In genomic region chr9:75833189-75833732, GRCm38 (mm10) we compare ENCODE assay signal across 16 mouse cellular contexts. TPM values are rescaled to one million over a fixed set of nuclear protein-coding genes. Genes with fewer than 3 reads are reported as not detected.
A peak's percentile ranks its signal among the peaks of the same experiment; 100 is the strongest.
DNase-seq lines count a peak whose midpoint lies in the region; ATAC-seq lines count a peak whose summit lies in the region.
"Had no signal": no experiment of that assay in that cellular context is flagged by ENCODE, and none has a peak within 500 bp of the region (broad histone marks: within the 10 kb centered on the region; RNA-seq: fewer than 3 reads in every experiment).

No protein-coding gene starts in this region.

- no peaks in the 10 kb centered on the region for H3K4me1 ChIP-seq in embryonic facial prominence, embryonic 14.5 days (ENCODE audit: control insufficient read depth, insufficient read depth, low read length)
- H3K4me1 ChIP-seq in embryonic facial prominence, embryonic 10.5 days: 0 out of 2 replicates have a peak, but pooled peaks cover 3% of the 10 kb centered on the region
- H3K4me1 ChIP-seq in kidney, embryonic 14.5 days (ENCODE audit: control insufficient read depth, insufficient read depth, low read length): no peaks in the 10 kb centered on the region
- 0 out of 2 replicates have a peak, but pooled peaks cover 4% of the 10 kb centered on the region for H3K4me1 ChIP-seq in lung, embryonic 15.5 days
- H3K4me1 ChIP-seq: embryonic facial prominence, embryonic 12.5 days; neural tube, embryonic 12.5 days had no signal

- H3K9ac ChIP-seq in embryonic facial prominence, embryonic 14.5 days (ENCODE audit: low read depth, low read length): no peak overlapping the region
- no peak overlapping the region for H3K9ac ChIP-seq in kidney, embryonic 14.5 days (ENCODE audit: low read depth, low read length)
- no peak overlapping the region for H3K9ac ChIP-seq in lung, embryonic 15.5 days
- H3K9ac ChIP-seq: embryonic facial prominence, embryonic 12.5 days; liver, postnatal 0 days; neural tube, embryonic 12.5 days had no signal

- no peak overlapping the region for H3K27ac ChIP-seq in embryonic facial prominence, embryonic 14.5 days (replicated peaks; ENCODE audit: low read depth, low read length)
- no peak overlapping the region for H3K27ac ChIP-seq in embryonic facial prominence, embryonic 10.5 days (replicated peaks)
- H3K27ac ChIP-seq in kidney, embryonic 14.5 days (ENCODE audit: low read depth, low read length): no peak overlapping the region
- 0 out of 2 replicates have a peak overlapping the region, but pooled peaks have one; percentile 10 for H3K27ac ChIP-seq in lung, embryonic 15.5 days
- H3K27ac ChIP-seq: embryonic facial prominence, embryonic 12.5 days; neural tube, embryonic 12.5 days had no signal

- peak; percentile 18 for DNase-seq in embryonic facial prominence, embryonic 14.5 days (ENCODE audit: low spot score)
- DNase-seq in embryonic facial prominence, embryonic 10.5 days (ENCODE audit: low spot score): no peak
- no peak for DNase-seq in kidney, postnatal 14 days
- DNase-seq in lung, postnatal 14 days: no peak
- peak; percentile 15 for DNase-seq in yolk sac, embryonic 10.5 days (ENCODE audit: low spot score)
- DNase-seq: adrenal gland, adult 8-10 months; cerebellum, postnatal 10 days; liver, postnatal 0 days; right cerebral cortex, postnatal 25 days; thymus, postnatal 25 days had no signal

- no peak overlapping the region for H3K4me3 ChIP-seq in embryonic facial prominence, embryonic 14.5 days (ENCODE audit: low read depth, low read length)
- H3K4me3 ChIP-seq in embryonic facial prominence, embryonic 10.5 days: no peak overlapping the region
- no peak overlapping the region for H3K4me3 ChIP-seq in kidney, embryonic 14.5 days (ENCODE audit: low read length)
- H3K4me3 ChIP-seq in lung, embryonic 15.5 days: no peak overlapping the region
- H3K4me3 ChIP-seq: embryonic facial prominence, embryonic 12.5 days; neural tube, embryonic 12.5 days had no signal

- no peaks in the 10 kb centered on the region for H3K27me3 ChIP-seq in embryonic facial prominence, embryonic 14.5 days (replicated peaks; ENCODE audit: control insufficient read depth, insufficient read depth, low read length)
- H3K27me3 ChIP-seq in embryonic facial prominence, embryonic 10.5 days (replicated peaks; ENCODE audit: low read depth, poor library complexity, severe bottlenecking): no peaks in the 10 kb centered on the region
- H3K27me3 ChIP-seq in kidney, embryonic 14.5 days (ENCODE audit: control insufficient read depth, insufficient read depth, low read length): no peaks in the 10 kb centered on the region
- no peaks in the 10 kb centered on the region for H3K27me3 ChIP-seq in lung, embryonic 15.5 days
- H3K27me3 ChIP-seq: embryonic facial prominence, embryonic 12.5 days; neural tube, embryonic 12.5 days had no signal

- no peaks in the 10 kb centered on the region for H3K9me3 ChIP-seq in embryonic facial prominence, embryonic 14.5 days (ENCODE audit: control insufficient read depth, low read length)
- H3K9me3 ChIP-seq in embryonic facial prominence, embryonic 10.5 days: no peaks in the 10 kb centered on the region
- no peaks in the 10 kb centered on the region for H3K9me3 ChIP-seq in kidney, embryonic 14.5 days (ENCODE audit: control insufficient read depth, low read length)
- no peaks in the 10 kb centered on the region for H3K9me3 ChIP-seq in lung, embryonic 15.5 days
- H3K9me3 ChIP-seq: embryonic facial prominence, embryonic 12.5 days; neural tube, embryonic 12.5 days had no signal

- WGBS in embryonic facial prominence, embryonic 14.5 days: 77% methylated on average over 5 of the region's 5 CpGs
- 85% methylated on average over 5 of the region's 5 CpGs for WGBS in embryonic facial prominence, embryonic 10.5 days
- WGBS in kidney, embryonic 14.5 days: 72% methylated on average over 5 of the region's 5 CpGs
- 68% methylated on average over 5 of the region's 5 CpGs for WGBS in lung, embryonic 15.5 days

- no peak overlapping the region for H3K4me2 ChIP-seq in embryonic facial prominence, embryonic 14.5 days (ENCODE audit: low read depth, low read length)
- no peak overlapping the region for H3K4me2 ChIP-seq in kidney, embryonic 14.5 days (replicated peaks; ENCODE audit: low read depth, low read length)
- H3K4me2 ChIP-seq in lung, embryonic 15.5 days: no peak overlapping the region
- H3K4me2 ChIP-seq: embryonic facial prominence, embryonic 12.5 days; midbrain, embryonic 11.5 days; neural tube, embryonic 12.5 days had no signal

- H3K36me3 ChIP-seq in embryonic facial prominence, embryonic 14.5 days (ENCODE audit: control insufficient read depth, insufficient read depth, low read length): no peaks in the 10 kb centered on the region
- H3K36me3 ChIP-seq in embryonic facial prominence, embryonic 10.5 days (replicated peaks): no peaks in the 10 kb centered on the region
- H3K36me3 ChIP-seq in kidney, embryonic 14.5 days (ENCODE audit: control insufficient read depth, insufficient read depth, low read length): no peaks in the 10 kb centered on the region
- H3K36me3 ChIP-seq in lung, embryonic 15.5 days: no peaks in the 10 kb centered on the region
- H3K36me3 ChIP-seq: embryonic facial prominence, embryonic 12.5 days; neural tube, embryonic 12.5 days had no signal

- ATAC-seq in embryonic facial prominence, embryonic 14.5 days (ENCODE audit: low read depth): no peak
- peak; percentile 66; the same call in 1 of the 2 replicates for ATAC-seq in kidney, embryonic 14.5 days (ENCODE audit: low FRiP score, low TSS enrichment)
- ATAC-seq in lung, embryonic 15.5 days (ENCODE audit: borderline replicate concordance, extremely low read depth, low FRiP score, low TSS enrichment): no peak
- ATAC-seq: forebrain, embryonic 16.5 days had no signal

RNA-seq across cellular contexts. Expression of gene Bmp5, which starts 58.1 kb away (rescaled TPM):
- 12.0 and 12.4 TPM in 2 replicates for polyA plus RNA-seq in embryonic facial prominence, embryonic 14.5 days (2014; fragmentation: Nextera tagmentation; extraction: Ambion mirVana)
- 3.5 and 4.5 TPM in 2 replicates for polyA plus RNA-seq in embryonic facial prominence, embryonic 10.5 days (2016; fragmentation: Nextera tagmentation; extraction: Ambion mirVana)
- polyA plus RNA-seq in kidney, embryonic 14.5 days (2014; fragmentation: Nextera tagmentation; extraction: Ambion mirVana): 0.96 and 1.4 TPM in 2 replicates
- 32.8 and 34.3 TPM in 2 replicates for polyA plus RNA-seq in lung, embryonic 15.5 days (2015; fragmentation: Nextera tagmentation; extraction: Ambion mirVana)

Comparison
In these comparisons a context has a peak if more than half of its experiments do, and no peak if none do; other contexts are left out.
1. DNase-seq: peak in embryonic facial prominence, embryonic 14.5 days (single experiment) and yolk sac, embryonic 10.5 days (single experiment); none in embryonic facial prominence, embryonic 10.5 days (single experiment), kidney, postnatal 14 days (single experiment) and lung, postnatal 14 days (single experiment).